Mouse (Mus musculus) erythroblast, embryonic 14.5 days (primary cell): ENCODE results near the gene Ap2b1.

Source experiments
- GATA1 ChIP-seq: IDR thresholded peaks from 2 replicates; pipeline ENCODE4 v1.6.1; 2012; ENCODE audit warnings: low read length, inconsistent platforms, mixed read lengths
- TAL1 ChIP-seq: IDR thresholded peaks from 3 replicates; pipeline ENCODE4 v1.6.1; 2012; ENCODE audit warnings: low read length, inconsistent platforms, mixed read lengths

DNA sequence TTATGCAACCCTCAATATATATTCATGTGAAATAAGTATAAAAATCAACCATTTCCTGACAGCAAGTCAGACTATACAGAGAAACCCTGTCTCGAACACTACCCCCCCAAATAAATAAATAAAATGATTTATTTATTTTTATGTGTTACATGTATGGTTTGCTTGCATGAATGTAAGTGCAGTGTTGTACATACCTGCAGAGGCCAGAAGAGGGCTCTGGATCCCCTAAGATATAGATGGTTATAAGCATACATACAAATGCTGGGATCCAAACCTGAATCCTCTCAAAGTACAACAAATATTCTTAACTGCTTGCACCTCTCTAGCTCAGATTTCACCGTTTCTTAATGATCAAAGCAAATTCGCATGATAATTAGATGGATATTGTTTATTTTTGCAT, 58.6 kb downstream of the Ap2b1 start:
- no peak for TF ChIP-seq GATA1
- no peak for TF ChIP-seq TAL1
